Mouse (Mus musculus): ENCODE data around the gene Vgll4.

GRCm38 (mm10) chr6:114959012-114959398 lies 10.8 kb downstream of the Vgll4 start:
- TF ChIP-seq RAD21 (IDR thresholded peaks at IDR 0.05; ENCODE audit: low read depth, low read length) (no peak), JUND (conservative IDR thresholded peaks at IDR 0.05; ENCODE audit: low read depth, low read length) (no peak), POLR2A (IDR thresholded peaks at IDR 0.05; ENCODE audit: low read depth, low read length) (no peak), CTCF (conservative IDR thresholded peaks at IDR 0.05 in 1 of 2, IDR thresholded peaks at IDR 0.05 in 1 of 2; ENCODE audit: low read depth in 2 of 2, low read length in 2 of 2) (no peak), JUN (IDR thresholded peaks at IDR 0.05; ENCODE audit: insufficient read depth, low read depth, low read length) (no peak), ETS1 (conservative IDR thresholded peaks at IDR 0.05; ENCODE audit: low read depth, low read length) (no peak), MAX (IDR thresholded peaks at IDR 0.05; ENCODE audit: low read length) (no peak), USF2 (conservative IDR thresholded peaks at IDR 0.05; ENCODE audit: low read depth, low read length) (no peak), IRF4 (IDR thresholded peaks at IDR 0.05; ENCODE audit: low read depth, low read length) (no peak), MEF2A (IDR thresholded peaks at IDR 0.05; ENCODE audit: borderline replicate concordance, low read depth, low read length) (no peak), EP300 (IDR thresholded peaks at IDR 0.05; ENCODE audit: low read length) (no peak), UBTF (IDR thresholded peaks at IDR 0.05; ENCODE audit: low read depth, low read length) (no peak), ZNF384 (IDR thresholded peaks at IDR 0.05; ENCODE audit: low read depth, low read length) (no peak), POLR2AphosphoS2 (IDR thresholded peaks at IDR 0.05; ENCODE audit: low read depth, low read length) (no peak)

Data from CH12.LX (cell line).